Mouse (Mus musculus) liver, postnatal 0 days (tissue): ENCODE measurements at regions not wholly inside any gene's neighbourhood (a gene's known extent, or its start where the extent isn't known, plus 50 kb on each side); places are given as distances from the start of the nearest gene placed in this dataset.

Experiments used
- ATAC-seq: fragments of 200-750 bp; cut with Nextera tagmentation; 2 replicates; pipeline ENCODE4 v1.8.0; 2017; ENCODE audit warnings: mild to moderate bottlenecking, moderate library complexity
- DNase-seq: peaks from one replicate; pipeline ENCODE4 v3.0.0-alpha.2; 2016
- H3K27ac ChIP-seq: fragments of 300-500 bp; sonication (generic); 2 replicates; pipeline ENCODE4 v1.5.1; 2014; ENCODE audit warnings: antibody characterized with exemption, moderate library complexity, mild to moderate bottlenecking, low read depth
- H3K27me3 ChIP-seq: fragments of 300-500 bp; sonication (generic); 2 replicates; pipeline ENCODE4 v1.6.1; 2014; ENCODE audit warnings: low read length, control low read depth, mixed read lengths; ENCODE audit not compliant: insufficient read depth
- H3K36me3 ChIP-seq: fragments of 300-500 bp; sonication (generic); replicated peaks from 2 replicates; pipeline ENCODE4 v1.6.1; 2014; ENCODE audit warnings: mild to moderate bottlenecking, control low read depth, low read length, moderate library complexity, mixed read lengths; ENCODE audit not compliant: insufficient read depth
- H3K4me1 ChIP-seq: fragments of 300-500 bp; sonication (generic); 2 replicates; pipeline ENCODE4 v1.6.1; 2014; ENCODE audit warnings: antibody characterized with exemption, mild to moderate bottlenecking, control low read depth; ENCODE audit not compliant: insufficient read depth
- H3K4me2 ChIP-seq: fragments of 300-500 bp; sonication (generic); 2 replicates; pipeline ENCODE4 v1.6.1; 2014; ENCODE audit warnings: low read depth, mild to moderate bottlenecking, low read length, moderate library complexity, mixed read lengths
- H3K4me3 ChIP-seq: fragments of 300-500 bp; sonication (generic); 2 replicates; pipeline ENCODE4 v1.5.1; 2014; ENCODE audit warnings: low read depth, low read length
- H3K9ac ChIP-seq: fragments of 300-500 bp; sonication (generic); replicated peaks from 2 replicates; pipeline ENCODE4 v1.6.1; 2014; ENCODE audit warnings: mild to moderate bottlenecking, moderate library complexity
- H3K9me3 ChIP-seq: fragments of 300-500 bp; sonication (generic); 2 replicates; pipeline ENCODE4 v1.6.1; 2016; ENCODE audit warnings: mild to moderate bottlenecking, control low read depth, low read length, mixed read lengths
- CTCF ChIP-seq: sonication (generic); IDR thresholded peaks from 2 replicates; pipeline ENCODE4 v1.5.1; 2016; ENCODE audit warnings: antibody characterized with exemption, low read depth
- EP300 ChIP-seq: IDR thresholded peaks from 2 replicates; pipeline ENCODE4 v1.6.1; 2016; ENCODE audit warnings: antibody characterized with exemption, low read depth, mild to moderate bottlenecking
- WGBS: fragments of 180-500 bp; shearing (Covaris S2); extraction: QIAGEN DNeasy Blood & Tissue Kit; methylation state at CpG from one replicate; pipeline ENCODE4 v1.1.7; 2014; ENCODE audit not compliant: insufficient replicate concordance; 5-methylcytosine and 5-hydroxymethylcytosine counted together

- ATAC-seq (no peak), DNase-seq (no peak)
- Histone ChIP-seq H3K9ac (no peak overlapping the region), H3K9me3 (no peaks in the 10 kb centered on the region), H3K4me2 (no peak overlapping the region), H3K27ac (no peak overlapping the region), H3K27me3 (no peaks in the 10 kb centered on the region), H3K4me3 (no peak overlapping the region), H3K36me3 (no peaks in the 10 kb centered on the region), H3K4me1 (no peaks in the 10 kb centered on the region)
- TF ChIP-seq EP300 (no peak), CTCF (no peak)
- WGBS: 83% methylated on average over 17 of the region's 17 CpGs
Measured at GRCm38 (mm10) chr7:136196424-136197160, 480.4 kb upstream of the Mki67 start.

GRCm38 (mm10) chr7:136208879-136209278 is 492.7 kb upstream of the Mki67 start:
- TF ChIP-seq CTCF (no peak), EP300 (no peak)
- no peaks in the 10 kb centered on the region for H3K9me3 ChIP-seq
- DNase-seq (no peak), ATAC-seq (no peak)
- no peak overlapping the region for H3K4me3 ChIP-seq
- no peak overlapping the region for H3K27ac ChIP-seq
- H3K36me3 ChIP-seq: no peaks in the 10 kb centered on the region
- H3K4me2 ChIP-seq: no peak overlapping the region
- H3K27me3 ChIP-seq: no peaks in the 10 kb centered on the region
- WGBS: 87% methylated on average over 12 of the region's 12 CpGs
- H3K9ac ChIP-seq: no peak overlapping the region
- no peaks in the 10 kb centered on the region for H3K4me1 ChIP-seq

DNA sequence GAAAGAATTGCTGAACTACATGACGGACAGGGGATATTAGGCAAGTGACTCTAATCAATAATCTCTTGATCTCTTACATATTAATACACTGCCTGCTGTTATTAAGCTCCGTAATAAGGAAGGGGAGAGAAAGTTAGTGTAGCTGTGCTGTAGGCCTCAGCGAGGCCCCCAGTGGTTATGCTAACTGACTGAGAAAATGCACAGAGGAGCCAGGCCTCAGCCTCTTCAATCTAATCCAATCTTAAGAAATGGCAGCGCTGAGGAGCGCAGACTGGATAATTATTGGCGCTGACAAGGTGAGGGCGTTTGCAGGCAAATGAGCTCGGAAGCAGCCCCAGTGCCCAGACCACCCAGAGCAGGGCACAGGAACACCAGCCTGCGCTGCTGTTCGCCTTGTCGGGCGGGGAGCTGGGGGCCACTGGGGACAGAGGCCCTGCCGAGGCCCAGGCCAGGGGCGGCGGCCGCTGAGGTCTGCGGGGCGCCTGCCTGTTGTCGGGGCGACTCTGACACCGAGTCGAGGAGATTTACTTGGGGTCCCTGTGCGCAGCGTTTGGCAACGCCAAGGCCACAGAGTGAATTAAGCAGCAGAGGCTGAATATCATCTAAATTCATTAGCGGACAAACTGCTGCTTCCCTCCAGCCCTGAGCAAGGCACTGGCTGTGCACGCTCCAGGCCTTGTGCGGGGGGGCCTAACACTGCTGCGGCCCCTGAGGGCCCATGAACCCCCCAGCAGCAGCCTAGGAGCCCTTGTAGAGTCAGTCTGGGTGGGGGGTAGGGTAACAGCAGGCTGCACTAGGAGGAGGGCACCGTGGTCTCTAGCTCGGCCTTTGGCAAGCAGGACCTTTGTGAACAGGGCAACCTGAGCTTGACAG is 493.4 kb upstream of the Mki67 start:
- WGBS: 58% methylated on average over 31 of the region's 31 CpGs
- DNase-seq (no peak), ATAC-seq (no peak)
- Histone ChIP-seq H3K4me3 (no peak overlapping the region), H3K4me2 (no peak overlapping the region), H3K27me3 (no peaks in the 10 kb centered on the region), H3K27ac (no peak overlapping the region), H3K36me3 (no peaks in the 10 kb centered on the region), H3K9ac (no peak overlapping the region), H3K9me3 (no peaks in the 10 kb centered on the region), H3K4me1 (no peaks in the 10 kb centered on the region)
- no peak for TF ChIP-seq EP300
- TF ChIP-seq CTCF: no peak

GRCm38 (mm10) chr7:136212492-136212891 is 496.3 kb upstream of the Mki67 start:
- H3K4me3 ChIP-seq: no peak overlapping the region
- no peak for ATAC-seq
- no peak overlapping the region for H3K27ac ChIP-seq
- no peaks in the 10 kb centered on the region for H3K36me3 ChIP-seq
- TF ChIP-seq EP300: no peak
- TF ChIP-seq CTCF: no peak
- H3K4me1 ChIP-seq: no peaks in the 10 kb centered on the region
- DNase-seq: no peak
- no peak overlapping the region for H3K9ac ChIP-seq
- H3K4me2 ChIP-seq: no peak overlapping the region
- H3K27me3 ChIP-seq: no peaks in the 10 kb centered on the region
- WGBS: 57% methylated on average over 8 of the region's 8 CpGs
- no peaks in the 10 kb centered on the region for H3K9me3 ChIP-seq

DNA sequence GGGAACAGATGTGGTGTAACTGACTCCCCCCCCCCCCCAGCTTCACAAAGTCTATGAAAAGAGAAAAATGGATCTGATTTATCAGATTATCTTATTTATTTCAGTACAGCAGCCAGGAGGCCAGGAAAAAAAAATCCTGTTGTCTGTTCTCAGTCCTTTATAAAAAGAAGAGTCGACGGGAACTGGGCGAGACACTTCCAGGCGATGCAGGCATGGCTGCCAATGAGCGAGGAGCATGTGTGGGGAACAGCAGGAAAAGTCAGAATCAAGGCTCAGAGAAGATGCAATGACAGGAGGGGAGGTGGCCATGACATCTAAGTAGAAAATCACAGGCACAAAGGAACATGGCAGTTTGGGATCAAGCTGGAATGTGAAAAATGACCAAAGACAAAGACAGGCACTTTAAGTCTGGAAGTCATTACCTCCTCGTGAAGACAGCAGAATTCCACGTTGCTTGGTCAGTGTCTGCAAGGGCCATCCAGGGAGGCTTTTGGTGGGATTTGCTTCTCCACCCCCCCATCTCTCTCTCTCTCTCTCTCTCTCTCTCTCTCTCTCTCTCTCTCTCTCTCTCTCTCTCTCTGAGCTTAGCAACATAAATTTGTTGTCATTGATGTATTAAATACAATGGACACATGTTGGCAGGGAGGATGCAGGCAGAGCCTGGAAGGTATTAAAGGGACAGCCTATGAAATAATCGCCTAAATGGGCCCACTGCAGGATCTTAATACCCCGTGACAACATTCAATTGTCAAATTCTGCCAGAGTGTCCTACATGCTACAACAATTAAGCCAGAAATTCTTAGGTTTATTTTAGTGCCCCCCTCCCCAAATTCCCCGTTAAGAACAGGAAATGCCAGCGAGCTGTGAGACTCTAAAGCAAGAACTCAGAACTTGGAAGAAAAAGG is 497.1 kb upstream of the Mki67 start:
- H3K9ac ChIP-seq: no peak overlapping the region
- DNase-seq (no peak), ATAC-seq (no peak)
- no peaks in the 10 kb centered on the region for H3K9me3 ChIP-seq
- 62% methylated on average over 11 of the region's 11 CpGs for WGBS
- H3K36me3 ChIP-seq: no peaks in the 10 kb centered on the region
- H3K27ac ChIP-seq: no peak overlapping the region
- H3K4me1 ChIP-seq: no peaks in the 10 kb centered on the region
- TF ChIP-seq CTCF (no peak), EP300 (no peak)
- no peaks in the 10 kb centered on the region for H3K27me3 ChIP-seq
- H3K4me3 ChIP-seq: no peak overlapping the region
- H3K4me2 ChIP-seq: no peak overlapping the region

- no peaks in the 10 kb centered on the region for H3K9me3 ChIP-seq
- H3K4me1 ChIP-seq: no peaks in the 10 kb centered on the region
- H3K27me3 ChIP-seq: no peaks in the 10 kb centered on the region
- WGBS: 70% methylated on average over 3 of the region's 3 CpGs
- TF ChIP-seq CTCF: no peak
- TF ChIP-seq EP300: no peak
- no peak for DNase-seq
- no peak overlapping the region for H3K27ac ChIP-seq
- no peak overlapping the region for H3K4me2 ChIP-seq
- H3K9ac ChIP-seq: no peak overlapping the region
- ATAC-seq: no peak
- H3K36me3 ChIP-seq: no peaks in the 10 kb centered on the region
- H3K4me3 ChIP-seq: no peak overlapping the region
Measured at GRCm38 (mm10) chr7:136213962-136214308, 497.8 kb upstream of the Mki67 start.
